Mouse (Mus musculus): ENCODE measurements around the gene Thoc6. TPM values are rescaled to one million over a fixed set of nuclear protein-coding genes. Genes with fewer than 3 reads are reported as not detected.
A peak's percentile ranks its signal among the peaks of the same experiment; 100 is the strongest.

Gene Thoc6
- polyA plus RNA-seq, 1 experiment from 2014 or later = 42.2 TPM

DNA sequence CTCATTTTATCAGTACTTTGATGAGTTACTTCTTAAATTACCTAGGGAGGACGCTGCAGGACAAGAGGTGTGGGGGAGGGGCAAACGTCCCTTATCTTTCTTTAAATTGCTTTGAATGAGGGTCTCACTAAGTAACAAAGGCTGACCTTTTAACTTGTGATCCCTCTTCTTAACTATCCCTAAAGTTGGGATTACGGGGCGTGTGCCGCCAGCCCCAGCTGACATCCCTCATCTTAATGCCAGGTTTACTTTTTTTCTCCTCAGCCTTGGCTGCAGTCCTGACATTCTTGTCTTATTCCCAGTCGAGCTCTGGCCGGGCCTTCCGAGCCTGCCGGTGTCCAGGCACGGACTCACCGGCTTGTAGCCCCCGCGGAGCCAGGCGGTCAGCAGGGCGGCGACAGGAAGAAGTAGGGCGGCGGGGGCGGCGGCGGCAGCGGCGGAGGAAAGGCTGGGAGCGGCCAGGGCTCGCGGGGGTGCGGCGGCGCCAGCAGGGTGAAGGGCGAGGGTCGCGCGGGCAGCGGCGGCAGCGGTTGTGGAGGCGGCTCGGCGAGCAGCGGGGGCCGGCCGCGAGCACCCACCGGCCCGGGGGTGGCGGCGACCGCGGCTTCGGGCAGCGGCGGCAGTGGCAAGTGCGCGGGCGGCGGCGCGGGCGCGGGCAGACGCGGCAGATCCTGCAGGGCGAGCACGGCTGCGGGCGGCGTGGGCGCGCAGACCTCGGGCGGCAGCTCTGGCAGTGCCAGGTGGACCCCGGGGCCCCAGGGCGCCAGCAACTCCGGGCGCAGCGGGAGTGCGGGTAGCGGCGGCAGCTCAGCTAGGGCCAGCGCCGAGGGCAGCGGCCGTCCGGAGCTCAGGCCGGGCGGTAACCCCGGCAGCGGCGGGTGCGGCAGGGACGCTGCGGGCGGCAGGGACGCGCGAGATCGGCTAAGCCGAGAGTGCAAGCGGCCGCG is 25.7 kb upstream of the Thoc6 start:
- peak overlapping the region; percentile 61 for H3K4me3 ChIP-seq (replicated peaks)
- under 1% methylated on average over 98 of the region's 101 CpGs for WGBS
- no peaks in the 10 kb centered on the region for H3K36me3 ChIP-seq
- ATAC-seq (ENCODE audit: insufficient number of reproducible peaks, low FRiP score, low TSS enrichment, low read depth) = peak; percentile 53; the same call in 1 of the 2 replicates
- H3K9me3 ChIP-seq (replicated peaks) = no peaks in the 10 kb centered on the region
- no peak overlapping the region for H3K27ac ChIP-seq (replicated peaks)
- peaks cover 15% of the 10 kb centered on the region for H3K4me1 ChIP-seq
- H3K9ac ChIP-seq = peak overlapping the region; percentile 26
- peaks cover 39% of the 10 kb centered on the region for H3K27me3 ChIP-seq
- H3K4me2 ChIP-seq (replicated peaks) = peak overlapping the region; percentile 100

DNA sequence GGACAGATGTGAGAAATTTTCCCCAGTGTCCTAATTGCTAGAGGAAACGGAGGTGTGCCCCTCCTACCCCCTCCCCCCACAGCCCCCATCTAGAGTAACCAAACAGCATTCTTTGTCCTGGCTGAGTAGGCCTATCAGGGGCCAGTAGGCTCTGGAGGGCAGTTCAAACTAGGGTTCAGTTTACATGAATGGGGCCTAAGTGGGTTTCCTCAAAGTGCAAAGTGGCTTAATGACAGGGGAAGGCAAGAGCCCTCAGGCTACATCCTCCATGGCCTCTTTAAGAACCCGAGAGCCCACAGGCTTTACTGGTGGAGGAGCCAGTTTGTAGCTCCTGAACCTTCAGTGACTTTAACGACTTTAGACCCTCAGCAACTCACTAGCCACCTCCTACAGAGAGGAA is 22.1 kb upstream of the Thoc6 start:
- 15% methylated on average over 3 of the region's 3 CpGs for WGBS
- no peak for ATAC-seq (ENCODE audit: insufficient number of reproducible peaks, low FRiP score, low TSS enrichment, low read depth)
- peaks cover 15% of the 10 kb centered on the region for H3K4me1 ChIP-seq
- H3K36me3 ChIP-seq = no peaks in the 10 kb centered on the region
- no peak overlapping the region for H3K4me3 ChIP-seq (replicated peaks)
- H3K4me2 ChIP-seq (replicated peaks) = no peak overlapping the region
- no peaks in the 10 kb centered on the region for H3K9me3 ChIP-seq (replicated peaks)
- no peak overlapping the region for H3K27ac ChIP-seq (replicated peaks)
- H3K9ac ChIP-seq = no peak overlapping the region
- H3K27me3 ChIP-seq = peaks cover 30% of the 10 kb centered on the region

DNA sequence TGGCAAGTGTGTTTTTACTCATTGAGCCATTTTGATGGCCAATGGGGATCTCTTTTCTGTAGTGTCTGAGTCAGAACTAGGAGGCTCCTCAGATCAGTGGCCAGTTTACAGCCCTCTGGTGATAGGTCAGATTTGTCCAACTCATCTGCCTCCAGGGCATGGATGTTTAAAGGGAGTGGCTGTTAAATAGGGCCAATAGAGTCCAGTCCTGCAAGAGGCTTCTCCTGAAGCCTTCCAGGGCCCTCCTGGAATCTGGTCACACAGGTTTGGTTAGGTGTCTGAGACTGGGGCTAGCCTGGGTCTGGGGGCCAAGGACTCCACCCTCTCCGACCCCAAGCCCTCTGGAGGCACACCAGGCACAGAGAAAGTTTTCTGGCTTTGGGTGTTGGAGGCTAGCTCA is 20.8 kb upstream of the Thoc6 start:
- Histone ChIP-seq H3K27ac (replicated peaks) (no peak overlapping the region), H3K9ac (no peak overlapping the region), H3K4me1 (peaks cover 5% of the 10 kb centered on the region), H3K4me2 (replicated peaks) (no peak overlapping the region), H3K36me3 (no peaks in the 10 kb centered on the region), H3K4me3 (replicated peaks) (no peak overlapping the region), H3K9me3 (replicated peaks) (no peaks in the 10 kb centered on the region), H3K27me3 (peaks cover 17% of the 10 kb centered on the region)
- WGBS = 45% methylated on average over 1 of the region's 1 CpGs
- ATAC-seq (ENCODE audit: insufficient number of reproducible peaks, low FRiP score, low TSS enrichment, low read depth) = no peak

DNA sequence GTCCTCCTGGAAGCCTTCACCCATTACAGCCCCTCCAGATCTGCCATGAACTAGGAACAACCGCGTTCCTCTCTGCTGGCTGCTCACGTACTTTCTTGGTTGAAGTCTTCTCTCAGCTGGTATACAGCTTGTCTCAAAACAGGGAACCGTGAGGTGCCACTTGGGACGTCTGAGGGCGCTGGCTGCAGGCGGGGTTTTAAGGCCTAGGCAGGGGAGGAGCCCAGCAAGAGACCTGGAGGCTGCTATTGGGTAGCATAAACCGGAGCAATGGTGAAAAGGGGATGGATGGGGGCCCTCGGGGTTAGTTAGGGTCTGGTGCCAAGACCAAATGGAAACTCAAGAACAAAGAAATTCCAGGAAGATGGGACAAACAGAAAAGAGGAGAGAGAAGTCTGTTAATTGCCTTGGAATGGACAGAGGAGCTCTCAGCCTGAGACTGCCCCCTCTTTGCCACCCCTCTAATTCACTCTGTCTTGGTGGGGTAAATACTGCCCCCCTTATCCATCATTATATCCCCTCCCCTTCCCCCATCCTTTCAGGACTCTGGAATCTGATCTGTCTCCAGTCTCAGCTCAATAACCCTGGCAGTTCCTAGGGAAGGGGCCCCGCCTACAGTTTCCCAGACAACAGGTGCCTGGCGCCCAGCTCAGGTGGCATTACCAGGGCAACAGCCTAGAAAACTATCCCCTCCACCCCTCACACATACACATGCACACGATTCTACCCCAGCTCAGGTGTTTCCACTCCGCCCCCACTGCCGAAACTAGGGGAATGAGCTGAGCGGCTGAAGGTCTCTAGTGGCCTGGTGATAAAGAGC is 10.4 kb upstream of the Thoc6 start, which contains the start of gene Cldn9:
TSS of gene Cldn9 (minus strand) at position 171 of the 817 bp plus-strand sequence.
- Histone ChIP-seq H3K36me3 (no peaks in the 10 kb centered on the region), H3K27ac (replicated peaks) (no peak within 1 kb of the TSS), H3K27me3 (peaks cover 55% of the 10 kb centered on the region), H3K4me3 (replicated peaks) (peak within 1 kb of the TSS; percentile 24), H3K4me2 (replicated peaks) (peak within 1 kb of the TSS; percentile 17; the same call in 1 of the 2 replicates), H3K4me1 (peaks cover 15% of the 10 kb centered on the region; the same call in 1 of the 2 replicates), H3K9me3 (replicated peaks) (no peaks in the 10 kb centered on the region), H3K9ac (peak within 1 kb of the TSS; percentile 4; the same call in 1 of the 2 replicates)
- peak; percentile 87 for ATAC-seq (ENCODE audit: insufficient number of reproducible peaks, low FRiP score, low TSS enrichment, low read depth)
- 13% methylated on average over 15 of the region's 15 CpGs for WGBS

DNA sequence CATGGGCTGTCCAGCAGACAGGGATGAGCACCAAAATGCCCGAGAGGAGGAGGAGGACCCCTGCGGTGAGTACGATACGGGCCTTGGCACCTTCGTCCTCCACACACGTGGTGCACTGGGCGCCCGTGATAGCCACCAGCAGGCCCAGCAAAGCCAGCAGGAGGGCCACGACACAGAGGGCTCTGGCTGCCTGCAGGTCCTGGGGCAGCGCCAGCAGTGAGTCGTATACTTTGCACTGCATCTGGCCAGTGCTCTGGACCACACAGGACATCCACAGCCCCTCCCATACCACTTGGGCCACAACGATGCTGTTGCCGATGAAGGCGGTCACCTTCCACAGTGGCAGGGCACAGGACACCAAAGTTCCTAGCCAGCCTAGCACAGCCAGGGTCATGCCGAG is 9.5 kb upstream of the Thoc6 start:
- H3K4me1 ChIP-seq = peaks cover 15% of the 10 kb centered on the region; the same call in 1 of the 2 replicates
- no peaks in the 10 kb centered on the region for H3K36me3 ChIP-seq
- ATAC-seq (ENCODE audit: insufficient number of reproducible peaks, low FRiP score, low TSS enrichment, low read depth) = peak; percentile 22; the same call in 1 of the 2 replicates
- H3K9ac ChIP-seq = peak overlapping the region; percentile 4; the same call in 1 of the 2 replicates
- H3K9me3 ChIP-seq (replicated peaks) = no peaks in the 10 kb centered on the region
- 22% methylated on average over 15 of the region's 15 CpGs for WGBS
- no peak overlapping the region for H3K27ac ChIP-seq (replicated peaks)
- peaks cover 63% of the 10 kb centered on the region for H3K27me3 ChIP-seq
- peak overlapping the region; percentile 24 for H3K4me3 ChIP-seq (replicated peaks)
- H3K4me2 ChIP-seq (replicated peaks) = peak overlapping the region; percentile 17; the same call in 1 of the 2 replicates

DNA sequence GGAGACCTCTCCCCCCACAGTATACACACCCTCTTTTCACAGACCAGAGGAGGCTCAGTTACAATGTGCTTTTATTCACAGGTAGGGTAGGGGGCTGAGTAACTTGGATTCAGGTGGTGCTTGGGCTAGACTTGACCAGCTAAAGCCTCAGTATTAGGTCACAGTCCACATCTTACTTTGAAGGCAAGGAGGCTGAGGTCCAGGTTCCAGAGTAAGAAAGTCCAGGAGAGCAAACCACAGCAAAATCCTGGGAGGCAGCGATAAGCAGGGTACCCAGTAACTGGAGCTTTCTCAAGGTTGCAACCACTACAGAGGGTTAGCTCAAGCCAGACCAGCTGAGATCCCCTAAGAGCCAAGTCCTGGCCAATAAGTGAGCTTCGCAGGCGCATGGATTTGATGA is 8.8 kb upstream of the Thoc6 start:
- Histone ChIP-seq H3K27ac (replicated peaks) (no peak overlapping the region), H3K4me3 (replicated peaks) (peak overlapping the region; percentile 24; the same call in 1 of the 2 replicates), H3K9me3 (replicated peaks) (no peaks in the 10 kb centered on the region), H3K36me3 (no peaks in the 10 kb centered on the region), H3K9ac (no peak overlapping the region), H3K27me3 (peaks cover 64% of the 10 kb centered on the region), H3K4me2 (replicated peaks) (no peak overlapping the region), H3K4me1 (peaks cover 19% of the 10 kb centered on the region; the same call in 1 of the 2 replicates)
- ATAC-seq (ENCODE audit: insufficient number of reproducible peaks, low FRiP score, low TSS enrichment, low read depth) = no peak
- 69% methylated on average over 3 of the region's 3 CpGs for WGBS

DNA sequence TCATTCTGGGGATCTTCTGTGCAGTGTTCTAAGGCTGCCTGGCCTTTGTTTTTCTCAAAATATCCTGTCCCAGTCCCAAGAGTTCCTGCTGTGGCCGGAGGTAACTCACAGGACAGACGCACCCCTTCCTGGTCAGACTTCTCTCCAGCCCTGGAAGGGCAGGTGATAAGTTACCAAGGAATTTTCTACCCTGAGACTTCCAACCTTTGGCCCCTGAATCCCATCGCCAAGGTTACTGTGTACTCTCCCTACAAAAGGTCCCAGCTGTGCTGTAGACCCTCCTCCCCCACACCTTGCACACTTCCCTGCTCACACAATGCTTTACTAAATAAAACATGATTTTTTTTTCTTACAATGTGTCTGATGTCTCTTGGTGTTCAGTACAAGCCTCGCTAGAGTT is 8.4 kb upstream of the Thoc6 start:
- Histone ChIP-seq H3K9ac (no peak overlapping the region), H3K27ac (replicated peaks) (no peak overlapping the region), H3K4me2 (replicated peaks) (no peak overlapping the region), H3K27me3 (peaks cover 64% of the 10 kb centered on the region), H3K4me3 (replicated peaks) (no peak overlapping the region), H3K9me3 (replicated peaks) (no peaks in the 10 kb centered on the region), H3K36me3 (no peaks in the 10 kb centered on the region), H3K4me1 (peaks cover 21% of the 10 kb centered on the region; the same call in 1 of the 2 replicates)
- 57% methylated on average over 4 of the region's 4 CpGs for WGBS
- no peak for ATAC-seq (ENCODE audit: insufficient number of reproducible peaks, low FRiP score, low TSS enrichment, low read depth)

DNA sequence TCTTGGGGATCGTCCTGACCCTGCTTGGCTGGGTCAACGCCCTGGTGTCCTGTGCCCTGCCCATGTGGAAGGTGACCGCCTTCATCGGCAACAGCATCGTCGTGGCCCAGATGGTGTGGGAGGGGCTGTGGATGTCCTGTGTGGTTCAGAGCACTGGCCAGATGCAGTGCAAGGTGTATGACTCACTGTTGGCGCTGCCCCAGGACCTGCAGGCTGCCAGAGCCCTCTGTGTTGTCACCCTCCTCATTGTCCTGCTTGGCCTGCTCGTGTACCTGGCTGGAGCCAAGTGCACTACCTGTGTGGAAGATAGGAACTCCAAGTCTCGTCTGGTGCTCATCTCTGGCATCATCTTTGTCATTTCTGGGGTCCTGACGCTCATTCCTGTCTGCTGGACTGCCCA is 7.4 kb upstream of the Thoc6 start:
- H3K4me3 ChIP-seq (replicated peaks) = no peak overlapping the region
- H3K4me1 ChIP-seq = peaks cover 28% of the 10 kb centered on the region
- no peaks in the 10 kb centered on the region for H3K36me3 ChIP-seq
- no peak overlapping the region for H3K27ac ChIP-seq (replicated peaks)
- H3K9me3 ChIP-seq (replicated peaks) = no peaks in the 10 kb centered on the region
- no peak overlapping the region for H3K4me2 ChIP-seq (replicated peaks)
- no peak for ATAC-seq (ENCODE audit: insufficient number of reproducible peaks, low FRiP score, low TSS enrichment, low read depth)
- peaks cover 64% of the 10 kb centered on the region for H3K27me3 ChIP-seq
- no peak overlapping the region for H3K9ac ChIP-seq
- 75% methylated on average over 10 of the region's 10 CpGs for WGBS

DNA sequence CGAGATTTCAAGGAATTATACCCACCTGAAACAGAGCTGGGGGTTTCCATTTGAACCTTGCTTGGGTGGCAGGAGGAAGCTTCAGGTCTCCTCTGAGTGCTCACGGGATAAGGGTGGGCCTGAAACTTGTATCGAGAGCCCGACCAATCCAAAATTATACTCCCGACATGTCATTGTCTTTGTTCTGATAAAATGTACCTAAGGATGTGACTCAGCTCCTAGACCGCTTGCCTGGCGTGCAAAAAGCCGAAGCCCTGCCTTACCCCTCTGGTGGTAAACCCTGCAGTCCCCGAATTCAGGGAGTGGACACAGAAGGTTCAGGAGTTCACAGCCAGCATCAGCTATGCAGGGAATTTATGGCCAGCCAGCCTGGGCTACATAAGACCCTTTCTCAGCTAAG is 6.7 kb upstream of the Thoc6 start:
- Histone ChIP-seq H3K4me1 (peaks cover 36% of the 10 kb centered on the region), H3K9me3 (replicated peaks) (no peaks in the 10 kb centered on the region), H3K36me3 (no peaks in the 10 kb centered on the region), H3K9ac (no peak overlapping the region), H3K27ac (replicated peaks) (no peak overlapping the region), H3K27me3 (peaks cover 64% of the 10 kb centered on the region), H3K4me3 (replicated peaks) (no peak overlapping the region), H3K4me2 (replicated peaks) (no peak overlapping the region)
- 73% methylated on average over 9 of the region's 9 CpGs for WGBS
- ATAC-seq (ENCODE audit: insufficient number of reproducible peaks, low FRiP score, low TSS enrichment, low read depth) = no peak

DNA sequence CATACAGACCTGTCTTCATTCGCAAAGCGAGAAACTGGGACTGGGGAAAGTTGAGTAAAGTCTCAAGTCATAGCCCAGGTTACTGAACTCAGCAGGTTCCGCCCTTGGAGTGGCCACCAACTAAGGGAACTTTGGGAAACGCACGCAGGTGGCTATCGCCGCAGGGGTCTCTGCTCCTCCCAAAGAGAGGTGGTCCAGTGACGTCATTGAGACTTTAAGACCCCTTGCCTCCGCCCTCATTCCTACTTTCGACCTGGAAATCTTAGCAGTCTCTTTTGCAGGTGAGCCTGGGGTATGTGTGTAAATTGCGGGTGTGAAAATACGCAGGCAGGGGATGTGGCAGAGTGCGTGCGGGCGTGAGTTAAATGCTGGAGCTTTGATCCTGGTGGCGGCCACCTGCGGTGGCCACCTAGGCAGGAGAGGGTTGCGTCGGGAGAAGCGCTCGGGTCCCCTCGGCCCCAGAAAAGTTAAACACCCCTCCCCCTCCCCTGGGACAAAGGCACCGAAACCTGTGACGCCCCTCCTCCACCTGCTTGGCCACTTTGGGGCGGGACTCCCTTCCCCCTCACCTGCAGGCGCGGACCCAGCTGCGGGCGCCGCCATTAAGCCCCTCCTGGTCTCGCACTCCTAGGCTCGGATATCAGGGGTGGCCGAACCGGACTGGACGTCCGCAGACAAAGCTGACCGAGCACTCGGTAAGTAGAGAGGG is 5.6 kb upstream of the Thoc6 start, which contains the start of gene Cldn6:
TSS of gene Cldn6 (plus strand) at position 123 of the 709 bp plus-strand sequence.
- no peak for ATAC-seq (ENCODE audit: insufficient number of reproducible peaks, low FRiP score, low TSS enrichment, low read depth)
- peaks cover 61% of the 10 kb centered on the region for H3K27me3 ChIP-seq
- peak within 1 kb of the TSS; percentile 44 for H3K4me2 ChIP-seq (replicated peaks)
- 2% methylated on average over 38 of the region's 38 CpGs for WGBS
- H3K9ac ChIP-seq = no peak within 1 kb of the TSS; the same call in 1 of the 2 replicates
- peak within 1 kb of the TSS; percentile 28 for H3K4me3 ChIP-seq (replicated peaks)
- H3K4me1 ChIP-seq = peaks cover 46% of the 10 kb centered on the region
- no peaks in the 10 kb centered on the region for H3K36me3 ChIP-seq
- H3K27ac ChIP-seq (replicated peaks) = no peak within 1 kb of the TSS
- H3K9me3 ChIP-seq (replicated peaks) = no peaks in the 10 kb centered on the region

Measured in embryonic facial prominence, embryonic 15.5 days (tissue).